Mouse (Mus musculus) forebrain, embryonic 16.5 days (tissue): ENCODE data around the gene Pgam2. TPM values are rescaled to one million over a fixed set of nuclear protein-coding genes. Genes with fewer than 3 reads are reported as not detected.
"Not testable (repeated sequence)": the region's sequence is repeated elsewhere in the genome, so short reads cannot be mapped to it uniquely, and the experiment has no call there.

Source experiments
- ATAC-seq: fragments of 200-750 bp; cut with Nextera tagmentation; 2 replicates; pipeline ENCODE4 v1.8.0; 2017; ENCODE audit warnings: mild to moderate bottlenecking, moderate library complexity
- H3K27ac ChIP-seq: fragments of 300-500 bp; sonication (generic); 2 replicates; pipeline ENCODE4 v1.5.1; 2014; ENCODE audit warnings: low read length, control low read depth
- H3K27me3 ChIP-seq: fragments of 300-500 bp; sonication (generic); replicated peaks from 2 replicates; pipeline ENCODE4 v1.6.1; 2014; ENCODE audit warnings: low read length; ENCODE audit not compliant: control insufficient read depth, insufficient read depth
- H3K36me3 ChIP-seq: fragments of 300-500 bp; sonication (generic); 2 replicates; pipeline ENCODE4 v1.6.1; 2014; ENCODE audit not compliant: control insufficient read depth, insufficient read depth
- H3K4me1 ChIP-seq: fragments of 300-500 bp; sonication (generic); replicated peaks from 2 replicates; pipeline ENCODE4 v1.6.1; 2014; ENCODE audit warnings: low read length; ENCODE audit not compliant: control insufficient read depth, insufficient read depth
- H3K4me2 ChIP-seq: fragments of 300-500 bp; sonication (generic); 2 replicates; pipeline ENCODE4 v1.6.1; 2014; ENCODE audit warnings: mild to moderate bottlenecking, low read length, control low read depth
- H3K4me3 ChIP-seq: fragments of 300-500 bp; sonication (generic); replicated peaks from 2 replicates; pipeline ENCODE4 v1.5.1; 2014; ENCODE audit warnings: mild to moderate bottlenecking, low read length, control low read depth
- H3K9ac ChIP-seq: fragments of 300-500 bp; sonication (generic); replicated peaks from 2 replicates; pipeline ENCODE4 v1.6.1; 2014; ENCODE audit warnings: low read depth, low read length, control low read depth
- H3K9me3 ChIP-seq: fragments of 300-500 bp; sonication (generic); 2 replicates; pipeline ENCODE4 v1.6.1; 2016; ENCODE audit warnings: low read length; ENCODE audit not compliant: control insufficient read depth
- WGBS: fragments of 180-500 bp; shearing (Covaris S2); extraction: QIAGEN DNeasy Blood & Tissue Kit; methylation state at CpG from one replicate; pipeline ENCODE4 v1.1.7; 2014; 5-methylcytosine and 5-hydroxymethylcytosine counted together
- polyA plus RNA-seq: library from polyadenylated mRNA; unstranded; fragments of >200 nt; fragmentation: Nextera tagmentation; extraction: Ambion mirVana; gene quantifications from 2 replicates; pipeline ENCODE4 v1.2.1, GENCODE M21; 2015

Pgam2 gene
- polyA plus RNA-seq, 1 experiment from 2014 or later = 2.4 TPM

DNA sequence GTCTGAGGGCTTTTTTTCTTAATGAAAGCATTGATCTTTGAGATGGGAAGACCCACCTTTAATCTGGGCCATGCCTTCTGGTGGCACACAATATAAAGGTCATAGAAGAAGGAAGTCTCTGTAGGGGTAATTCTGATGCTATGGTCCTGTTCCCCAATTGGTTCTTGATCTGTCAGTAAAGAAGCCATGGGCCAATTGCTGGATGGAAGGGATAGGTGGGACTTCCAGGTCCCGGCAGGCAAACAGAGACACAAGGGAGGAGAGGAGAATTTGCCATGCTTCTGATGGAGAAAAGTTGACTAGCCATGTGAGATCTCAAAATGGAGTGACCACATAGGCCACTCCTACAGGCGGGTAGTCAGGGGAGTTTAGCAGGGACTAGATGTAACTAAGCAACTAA lies 15.7 kb upstream of the Pgam2 start:
- Histone ChIP-seq H3K4me3 (no peak overlapping the region), H3K27ac (no peak overlapping the region), H3K4me1 (no peaks in the 10 kb centered on the region), H3K4me2 (no peak overlapping the region), H3K27me3 (no peaks in the 10 kb centered on the region), H3K36me3 (no peaks in the 10 kb centered on the region), H3K9ac (no peak overlapping the region), H3K9me3 (no peaks in the 10 kb centered on the region)
- WGBS = 71% methylated on average over 2 of the region's 2 CpGs
- no peak for ATAC-seq

DNA sequence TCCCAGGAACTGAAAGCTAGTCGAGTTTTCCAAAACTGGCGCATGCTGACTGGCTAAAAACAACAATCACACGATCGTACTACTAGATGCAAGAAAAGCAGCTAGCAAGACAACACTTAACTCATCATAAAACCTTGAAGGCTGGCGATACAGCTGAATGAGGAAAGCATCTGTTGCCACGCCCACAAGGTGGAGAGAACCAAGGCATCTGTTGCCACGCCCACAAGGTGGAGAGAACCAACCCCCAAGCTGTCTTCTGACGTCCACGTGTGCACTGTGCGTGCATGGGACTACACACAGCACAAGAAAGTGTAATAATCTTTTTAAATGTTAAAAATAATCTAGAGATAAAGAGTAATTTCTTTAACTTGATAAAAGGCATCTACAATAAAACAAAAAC lies 9.8 kb upstream of the Pgam2 start:
- Histone ChIP-seq H3K36me3 (no peaks in the 10 kb centered on the region), H3K9me3 (no peaks in the 10 kb centered on the region; the same call in 1 of the 2 replicates), H3K9ac (no peak overlapping the region), H3K27ac (no peak overlapping the region), H3K4me2 (no peak overlapping the region), H3K4me3 (no peak overlapping the region), H3K4me1 (no peaks in the 10 kb centered on the region), H3K27me3 (no peaks in the 10 kb centered on the region)
- 75% methylated on average over 10 of the region's 10 CpGs for WGBS
- ATAC-seq = no peak

DNA sequence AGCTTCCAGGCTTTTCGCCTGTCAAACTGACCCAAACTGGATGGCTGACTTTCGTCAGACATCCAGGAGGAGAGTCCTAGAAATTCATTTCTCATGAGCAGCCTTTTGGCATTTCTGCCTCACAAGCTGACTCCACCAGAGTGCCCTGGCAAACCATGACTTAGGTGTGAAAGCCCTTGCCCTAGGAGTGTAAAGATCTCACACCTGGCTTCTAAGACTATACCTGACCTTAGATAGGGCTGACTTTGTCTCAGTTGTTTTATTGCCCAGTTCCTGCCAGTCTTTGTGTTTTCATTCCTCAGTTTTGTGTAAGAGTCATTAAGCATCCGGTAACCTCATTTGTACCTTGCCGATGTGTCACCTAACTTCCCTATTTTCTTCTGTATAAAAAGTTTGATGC lies 6.0 kb upstream of the Pgam2 start:
- not testable (repeated sequence) for ATAC-seq, H3K4me1 ChIP-seq, H3K27me3 ChIP-seq, H3K36me3 ChIP-seq, H3K4me2 ChIP-seq, H3K9me3 ChIP-seq, H3K9ac ChIP-seq, H3K4me3 ChIP-seq, H3K27ac ChIP-seq
- 93% methylated on average over 4 of the region's 4 CpGs for WGBS

DNA sequence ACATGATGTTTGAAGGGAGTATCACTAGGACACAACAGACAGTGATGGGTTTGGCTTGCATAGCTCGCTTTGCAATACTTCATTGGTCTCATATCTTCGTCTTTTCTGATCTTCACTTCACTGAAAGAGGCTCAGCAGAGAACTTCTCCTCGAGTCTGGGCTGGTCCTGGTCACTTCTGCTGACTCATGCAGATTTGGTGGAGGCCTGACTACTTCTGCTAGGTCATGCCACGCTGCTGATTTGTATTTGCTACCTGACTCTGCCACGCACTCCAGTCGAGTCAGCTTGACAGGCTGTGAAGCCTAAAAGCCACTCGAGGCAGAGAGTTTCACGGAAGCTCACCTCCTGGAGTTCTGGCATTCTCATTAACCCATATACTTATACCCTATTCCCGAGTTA lies 4.4 kb upstream of the Pgam2 start:
- no peaks in the 10 kb centered on the region for H3K27me3 ChIP-seq
- WGBS = 86% methylated on average over 9 of the region's 9 CpGs
- no peak for ATAC-seq
- no peak overlapping the region for H3K4me3 ChIP-seq
- H3K36me3 ChIP-seq = no peaks in the 10 kb centered on the region
- H3K27ac ChIP-seq = no peak overlapping the region
- H3K9ac ChIP-seq = no peak overlapping the region
- no peak overlapping the region for H3K4me2 ChIP-seq
- H3K4me1 ChIP-seq = no peaks in the 10 kb centered on the region
- no peaks in the 10 kb centered on the region for H3K9me3 ChIP-seq

DNA sequence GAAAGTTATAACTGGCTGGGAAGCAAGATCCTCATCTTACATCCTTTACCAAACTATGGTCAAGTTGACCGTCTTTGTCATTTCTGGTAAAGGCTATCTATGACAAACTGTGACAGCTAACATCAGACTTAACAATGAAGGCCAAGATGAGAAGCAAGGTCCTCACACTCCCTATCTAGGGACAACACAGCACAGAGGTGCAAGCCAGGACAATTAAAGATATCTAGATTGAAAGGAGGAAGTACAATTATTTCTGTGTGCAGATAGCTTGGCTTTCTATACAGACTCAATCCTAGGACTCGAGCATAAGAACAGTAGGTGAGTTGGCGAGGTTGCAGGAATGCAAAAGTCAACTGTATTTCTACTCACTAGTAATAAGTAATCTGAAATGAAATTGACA lies 2.2 kb upstream of the Pgam2 start:
- H3K4me1 ChIP-seq = no peaks in the 10 kb centered on the region
- WGBS = 90% methylated on average over 3 of the region's 3 CpGs
- H3K4me3 ChIP-seq = no peak overlapping the region
- H3K27ac ChIP-seq = no peak overlapping the region
- H3K36me3 ChIP-seq = peaks cover 3% of the 10 kb centered on the region
- no peak overlapping the region for H3K9ac ChIP-seq
- H3K9me3 ChIP-seq = no peaks in the 10 kb centered on the region
- H3K27me3 ChIP-seq = no peaks in the 10 kb centered on the region
- H3K4me2 ChIP-seq = no peak overlapping the region
- no peak for ATAC-seq

DNA sequence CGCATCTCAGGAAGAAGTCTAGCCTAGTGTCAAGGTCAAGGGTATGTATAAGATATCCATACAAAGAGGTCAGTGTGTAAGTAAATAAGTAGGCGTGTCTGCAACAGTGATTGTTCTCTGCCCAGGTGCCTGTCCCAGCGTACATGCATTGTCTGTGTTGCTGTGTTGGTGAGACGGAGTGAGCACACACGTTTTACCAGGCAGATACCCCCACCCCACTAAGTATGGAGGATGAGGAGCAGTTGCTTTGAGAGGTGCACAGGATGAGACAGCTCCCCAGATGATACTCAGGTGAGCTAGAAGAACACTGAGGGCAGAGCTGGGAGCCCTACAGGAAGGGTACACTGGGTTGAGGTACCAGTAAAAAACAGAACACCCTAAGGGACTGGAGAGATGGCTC lies 641 bp upstream of the Pgam2 start:
- Histone ChIP-seq H3K4me3 (no peak overlapping the region), H3K9ac (no peak overlapping the region), H3K27ac (no peak overlapping the region), H3K36me3 (peaks cover 13% of the 10 kb centered on the region), H3K4me1 (no peaks in the 10 kb centered on the region), H3K4me2 (no peak overlapping the region), H3K9me3 (no peaks in the 10 kb centered on the region), H3K27me3 (no peaks in the 10 kb centered on the region)
- 73% methylated on average over 5 of the region's 5 CpGs for WGBS
- ATAC-seq = peak; percentile 29; the same call in 1 of the 2 replicates

DNA sequence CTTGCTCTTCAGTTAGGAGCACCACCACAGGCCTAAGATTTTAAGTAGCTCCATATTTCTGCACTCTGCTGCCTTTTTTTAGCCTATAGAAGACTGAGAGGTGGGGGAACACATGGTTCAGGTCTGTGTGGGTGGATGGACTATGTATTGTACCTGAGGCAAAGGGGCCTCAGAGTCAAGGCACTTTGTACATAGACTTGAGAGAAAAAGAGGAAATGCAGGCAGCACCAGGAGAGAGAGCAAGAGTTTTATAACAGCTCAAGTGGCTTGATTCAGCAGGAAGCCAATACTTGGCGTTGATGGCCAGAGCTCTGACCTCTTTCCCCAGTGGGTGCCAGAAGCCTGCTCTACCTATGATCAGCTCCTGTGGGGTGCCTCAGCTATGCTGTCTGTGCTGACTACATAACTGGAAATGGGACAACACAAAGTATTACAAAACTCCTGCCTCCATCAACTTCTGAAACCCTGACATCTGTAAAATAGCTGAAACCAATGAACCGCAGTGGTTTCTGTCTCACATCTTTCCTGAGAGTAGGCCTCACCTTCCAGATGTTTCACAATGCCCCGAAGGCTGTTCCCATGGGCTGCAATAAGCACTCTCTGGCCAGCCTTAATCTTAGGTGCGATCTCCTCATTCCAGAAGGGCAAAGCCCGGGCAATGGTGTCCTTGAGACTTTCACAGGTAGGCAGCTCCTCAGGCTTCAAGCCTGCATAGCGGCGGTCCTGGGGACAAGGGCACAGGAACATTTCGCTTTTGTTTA lies 896 bp downstream of the Pgam2 start:
- H3K27me3 ChIP-seq = no peaks in the 10 kb centered on the region
- no peak overlapping the region for H3K4me2 ChIP-seq
- WGBS = 88% methylated on average over 8 of the region's 8 CpGs
- H3K4me3 ChIP-seq = no peak overlapping the region
- no peak overlapping the region for H3K9ac ChIP-seq
- no peaks in the 10 kb centered on the region for H3K4me1 ChIP-seq
- H3K27ac ChIP-seq = no peak overlapping the region
- no peak for ATAC-seq
- H3K36me3 ChIP-seq = peaks cover 21% of the 10 kb centered on the region
- H3K9me3 ChIP-seq = no peaks in the 10 kb centered on the region

DNA sequence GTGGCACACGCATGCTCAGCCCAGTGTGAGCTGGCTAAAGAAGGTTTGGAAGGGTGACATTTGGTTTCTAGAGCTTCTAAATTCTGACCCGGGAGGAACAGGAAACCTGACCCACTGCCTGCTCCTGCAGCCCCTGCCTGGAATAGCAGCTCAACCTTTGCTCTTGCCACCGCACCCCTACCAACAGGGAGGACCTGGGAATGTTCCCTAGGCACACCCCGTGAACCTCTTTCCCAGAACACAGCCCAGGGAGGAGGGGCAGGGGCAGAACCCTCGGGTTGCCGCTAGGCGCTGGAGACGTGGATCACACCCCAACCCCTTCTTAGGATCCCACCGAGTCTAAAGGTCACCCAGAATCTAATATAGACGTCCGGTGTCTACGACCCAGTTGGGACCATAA lies 1.5 kb downstream of the Pgam2 start:
- Histone ChIP-seq H3K27me3 (no peaks in the 10 kb centered on the region), H3K36me3 (peaks cover 26% of the 10 kb centered on the region), H3K4me2 (no peak overlapping the region), H3K4me3 (no peak overlapping the region), H3K4me1 (no peaks in the 10 kb centered on the region), H3K9ac (no peak overlapping the region), H3K9me3 (no peaks in the 10 kb centered on the region), H3K27ac (no peak overlapping the region)
- no peak for ATAC-seq
- 78% methylated on average over 12 of the region's 12 CpGs for WGBS

DNA sequence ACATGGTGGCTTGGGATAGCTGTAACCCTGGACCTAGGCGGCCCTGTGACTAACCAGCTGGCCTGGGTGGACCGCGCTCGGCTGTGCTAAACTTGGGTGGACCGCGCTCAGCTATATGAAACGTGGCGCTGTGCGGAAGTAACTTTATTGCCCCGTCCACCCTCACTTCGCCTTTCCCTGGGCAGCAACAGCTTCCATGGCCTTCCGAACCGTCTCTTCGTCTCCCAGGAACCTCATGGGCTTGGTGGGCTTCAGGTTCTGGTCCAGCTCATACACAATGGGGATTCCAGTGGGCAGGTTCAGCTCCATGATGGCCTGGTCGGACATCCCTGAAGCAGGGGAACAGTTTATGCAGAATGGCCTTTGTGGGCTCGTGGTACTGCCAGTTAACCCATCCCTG lies 2.0 kb downstream of the Pgam2 start:
- peaks cover 31% of the 10 kb centered on the region for H3K36me3 ChIP-seq
- no peak overlapping the region for H3K27ac ChIP-seq
- H3K9me3 ChIP-seq = no peaks in the 10 kb centered on the region
- H3K4me2 ChIP-seq = no peak overlapping the region
- no peak overlapping the region for H3K9ac ChIP-seq
- no peak for ATAC-seq
- H3K27me3 ChIP-seq = no peaks in the 10 kb centered on the region
- H3K4me3 ChIP-seq = no peak overlapping the region
- no peaks in the 10 kb centered on the region for H3K4me1 ChIP-seq
- WGBS = 97% methylated on average over 16 of the region's 16 CpGs
